Mouse (Mus musculus) erythroblast, embryonic 14.5 days (primary cell): ENCODE measurements around the gene Carm1. TPM values are rescaled to one million over a fixed set of nuclear protein-coding genes. Genes with fewer than 3 reads are reported as not detected.

ENCODE experiments used
- H3K27me3 ChIP-seq: 2 replicates; pipeline ENCODE4 v1.6.1; 2012; ENCODE audit warnings: inconsistent platforms; ENCODE audit not compliant: control insufficient read depth
- H3K36me3 ChIP-seq: 2 replicates; pipeline ENCODE4 v1.6.1; 2012; ENCODE audit warnings: mild to moderate bottlenecking, inconsistent platforms; ENCODE audit not compliant: control insufficient read depth
- H3K4me1 ChIP-seq: 2 replicates; pipeline ENCODE4 v1.6.1; 2012; ENCODE audit warnings: inconsistent platforms; ENCODE audit not compliant: control insufficient read depth
- H3K4me3 ChIP-seq: replicated peaks from 2 replicates; pipeline ENCODE3; 2012; ENCODE audit warnings: moderate library complexity, mild to moderate bottlenecking, inconsistent platforms
- H3K9me3 ChIP-seq: 2 replicates; pipeline ENCODE4 v1.6.1; 2012; ENCODE audit warnings: low read length, inconsistent platforms, mixed read lengths; ENCODE audit not compliant: control insufficient read depth
- GATA1 ChIP-seq: IDR thresholded peaks from 2 replicates; pipeline ENCODE4 v1.6.1; 2012; ENCODE audit warnings: low read length, inconsistent platforms, mixed read lengths
- TAL1 ChIP-seq: IDR thresholded peaks from 3 replicates; pipeline ENCODE4 v1.6.1; 2012; ENCODE audit warnings: low read length, inconsistent platforms, mixed read lengths
- polyA plus RNA-seq: library from polyadenylated mRNA; stranded (reverse); fragments of >175 nt; gene quantifications from 2 replicates; pipeline ENCODE4 v1.2.3, GENCODE M21; 2012

Gene Carm1
- polyA plus RNA-seq, 1 experiment: 41.9 TPM

- H3K36me3 ChIP-seq: peaks cover 19% of the 10 kb centered on the region
- H3K4me1 ChIP-seq: peaks cover 43% of the 10 kb centered on the region
- no peak for TF ChIP-seq TAL1
- no peak for TF ChIP-seq GATA1
- no peaks in the 10 kb centered on the region for H3K27me3 ChIP-seq
- H3K4me3 ChIP-seq: peak overlapping the region; percentile 87
- no peaks in the 10 kb centered on the region for H3K9me3 ChIP-seq
Measured at GRCm38 (mm10) chr9:21617066-21617465, 70.4 kb downstream of the Carm1 start.

- no peak for TF ChIP-seq TAL1
- TF ChIP-seq GATA1: no peak
- H3K27me3 ChIP-seq: no peaks in the 10 kb centered on the region
- peaks cover 31% of the 10 kb centered on the region for H3K36me3 ChIP-seq
- H3K9me3 ChIP-seq: no peaks in the 10 kb centered on the region
- H3K4me1 ChIP-seq: peaks cover 45% of the 10 kb centered on the region
- H3K4me3 ChIP-seq: no peak overlapping the region
Measured at GRCm38 (mm10) chr9:21620229-21620628, 73.5 kb downstream of the Carm1 start.

- H3K4me3 ChIP-seq: no peak overlapping the region
- no peak for TF ChIP-seq GATA1
- TF ChIP-seq TAL1: no peak
- peaks cover 38% of the 10 kb centered on the region for H3K4me1 ChIP-seq
- no peaks in the 10 kb centered on the region for H3K9me3 ChIP-seq
- H3K27me3 ChIP-seq: no peaks in the 10 kb centered on the region
- peaks cover 37% of the 10 kb centered on the region for H3K36me3 ChIP-seq
Measured at GRCm38 (mm10) chr9:21622676-21623075, 76.0 kb downstream of the Carm1 start.

- Histone ChIP-seq H3K9me3 (no peaks in the 10 kb centered on the region), H3K4me3 (no peak overlapping the region), H3K36me3 (peaks cover 19% of the 10 kb centered on the region), H3K27me3 (no peaks in the 10 kb centered on the region), H3K4me1 (peaks cover 21% of the 10 kb centered on the region)
- TF ChIP-seq TAL1 (no peak), GATA1 (no peak)
Measured at GRCm38 (mm10) chr9:21625342-21626339, 78.9 kb downstream of the Carm1 start.

- H3K27me3 ChIP-seq: no peaks in the 10 kb centered on the region
- H3K36me3 ChIP-seq: peaks cover 22% of the 10 kb centered on the region
- H3K4me1 ChIP-seq: peaks cover 20% of the 10 kb centered on the region
Measured at GRCm38 (mm10) chr9:21626571-21626970, 79.9 kb downstream of the Carm1 start.

GRCm38 (mm10) chr9:21627145-21627795 is 80.6 kb downstream of the Carm1 start:
- no peaks in the 10 kb centered on the region for H3K9me3 ChIP-seq
- no peaks in the 10 kb centered on the region for H3K27me3 ChIP-seq
- peaks cover 16% of the 10 kb centered on the region for H3K4me1 ChIP-seq
- H3K4me3 ChIP-seq: no peak overlapping the region
- TF ChIP-seq TAL1: no peak
- peaks cover 26% of the 10 kb centered on the region for H3K36me3 ChIP-seq

More at GRCm38 (mm10) chr9:21626571-21626970, 79.9 kb downstream of the Carm1 start:
- H3K9me3 ChIP-seq: no peaks in the 10 kb centered on the region
- no peak overlapping the region for H3K4me3 ChIP-seq
- TF ChIP-seq TAL1 (no peak), GATA1 (no peak)

GRCm38 (mm10) chr9:21630673-21631072 is 84.0 kb downstream of the Carm1 start:
- peaks cover 43% of the 10 kb centered on the region for H3K36me3 ChIP-seq
- no peaks in the 10 kb centered on the region for H3K9me3 ChIP-seq
- TF ChIP-seq TAL1: no peak
- TF ChIP-seq GATA1: no peak
- H3K27me3 ChIP-seq: no peaks in the 10 kb centered on the region
- peaks cover 3% of the 10 kb centered on the region for H3K4me1 ChIP-seq
- H3K4me3 ChIP-seq: no peak overlapping the region

GRCm38 (mm10) chr9:21633106-21633505 is 86.4 kb downstream of the Carm1 start:
- Histone ChIP-seq H3K4me1 (peaks cover 1% of the 10 kb centered on the region; the same call in 1 of the 2 replicates), H3K9me3 (no peaks in the 10 kb centered on the region), H3K27me3 (no peaks in the 10 kb centered on the region), H3K36me3 (peaks cover 66% of the 10 kb centered on the region), H3K4me3 (no peak overlapping the region)
- TF ChIP-seq GATA1: no peak
- no peak for TF ChIP-seq TAL1

- Histone ChIP-seq H3K4me3 (no peak overlapping the region), H3K36me3 (peaks cover 91% of the 10 kb centered on the region), H3K9me3 (no peaks in the 10 kb centered on the region), H3K4me1 (no peaks in the 10 kb centered on the region; the same call in 1 of the 2 replicates), H3K27me3 (no peaks in the 10 kb centered on the region)
- TF ChIP-seq TAL1: no peak
Measured at GRCm38 (mm10) chr9:21635639-21636038, 88.9 kb downstream of the Carm1 start.
